Mouse (Mus musculus) lung, postnatal 0 days (tissue): ENCODE measurements at regions not wholly inside any gene's neighbourhood (a gene's known extent, or its start where the extent isn't known, plus 50 kb on each side); places are given as distances from the start of the nearest gene placed in this dataset.

ENCODE experiments used
- CTCF ChIP-seq: IDR thresholded peaks from 2 replicates; pipeline ENCODE4 v1.5.1; 2016; ENCODE audit warnings: antibody characterized with exemption, mild to moderate bottlenecking
- EP300 ChIP-seq: IDR thresholded peaks from 2 replicates; pipeline ENCODE4 v1.6.1; 2016; ENCODE audit warnings: antibody characterized with exemption, mild to moderate bottlenecking, control low read depth

GRCm38 (mm10) chr12:59770980-59771379 lies 551.5 kb upstream of the Fbxo33 start:
- TF ChIP-seq EP300, result no peak
- no peak for TF ChIP-seq CTCF
